Mouse (Mus musculus): Measurements from ENCODE around the gene Nsa2.

DNA sequence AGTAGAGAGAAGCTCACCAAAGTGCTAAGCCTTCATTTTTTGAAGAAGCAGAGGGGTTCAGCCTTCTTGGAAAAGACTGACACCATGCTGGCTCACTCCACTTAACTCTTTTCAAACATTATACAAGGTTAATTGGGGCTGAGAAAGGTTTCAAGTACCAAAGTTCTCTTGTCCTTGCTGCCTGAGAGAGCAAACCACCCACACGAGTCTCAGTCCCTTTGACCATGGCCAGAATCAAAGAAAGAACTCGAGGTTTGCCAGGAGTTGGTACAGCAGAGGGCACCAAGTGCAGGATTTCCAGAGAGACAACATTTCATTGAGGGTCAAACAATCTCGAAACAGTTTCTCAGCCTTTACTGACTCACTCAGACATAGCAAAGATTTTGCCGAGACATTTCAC is 28.7 kb downstream of the Nsa2 start:
- no peak for TF ChIP-seq CTCF (IDR thresholded peaks at IDR 0.05; ENCODE audit: low read depth)
- TF ChIP-seq EP300 (IDR thresholded peaks at IDR 0.05; ENCODE audit: low read depth): no peak
